Mouse (Mus musculus): ENCODE measurements around the gene 4833423E24Rik. TPM values are rescaled to one million over a fixed set of nuclear protein-coding genes. Genes with fewer than 3 reads are reported as not detected.

Gene 4833423E24Rik
- polyA plus RNA-seq (2021; fragmentation: Nextera tagmentation): 0.15 and 0.25 TPM in 2 replicates
- long read RNA-seq, experiment 1, partial matches to known transcripts: 0 of 1 reads
- long read RNA-seq, experiment 1, other reads (novel, unspliced or antisense): 0 of 1 reads
- long read RNA-seq, experiment 2: 0 reads

GRCm38 (mm10) chr2:85518879-85519278 lies at the start of gene 4833423E24Rik:
Gene 4833423E24Rik, minus strand, starts transcription at chr2:85519024.

DNA sequence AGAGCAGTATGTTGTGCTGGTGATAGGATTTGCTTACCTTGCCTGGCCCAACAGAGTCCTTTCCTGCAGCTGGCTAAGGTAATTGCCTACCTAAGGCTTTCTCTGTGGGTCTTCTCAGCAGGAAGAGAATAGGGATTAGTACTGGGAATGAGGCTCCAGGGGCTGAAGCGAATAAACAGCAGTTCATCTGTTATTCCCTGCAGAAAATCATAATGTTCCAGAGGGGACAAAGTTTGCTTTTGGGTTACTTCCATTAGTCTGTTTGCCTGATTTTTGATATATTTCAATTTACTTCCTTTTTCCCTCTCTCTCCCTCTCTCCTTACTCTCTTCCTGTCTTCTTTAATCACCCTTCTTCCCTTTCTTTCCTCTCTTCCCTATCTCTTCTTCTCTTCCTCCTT lies 75.3 kb downstream of the 4833423E24Rik start, which contains the start of gene Olfr995:
TSS of gene Olfr995 (minus strand) at position 101 of the 400 bp plus-strand sequence.

GRCm38 (mm10) chr2:85436351-85436750 lies 82.5 kb downstream of the 4833423E24Rik start, which contains the start of gene Olfr994:
Gene Olfr994, minus strand, starts transcription at chr2:85436451.

Other genes starting within 250 kb of the 4833423E24Rik start
- gene Olfr987, start 179.7 kb downstream of the 4833423E24Rik start, polyA plus RNA-seq (2021; fragmentation: Nextera tagmentation): not detected in 2 replicates
- gene Olfr988, start 155.8 kb downstream of the 4833423E24Rik start, polyA plus RNA-seq (2021; fragmentation: Nextera tagmentation): not detected in 2 replicates
- gene Olfr992, start 109.6 kb downstream of the 4833423E24Rik start, polyA plus RNA-seq (2021; fragmentation: Nextera tagmentation): not detected in 2 replicates
- gene Olfr993, start 104.1 kb downstream of the 4833423E24Rik start, polyA plus RNA-seq (2021; fragmentation: Nextera tagmentation): not detected in 2 replicates
- gene Olfr994, start 82.6 kb downstream of the 4833423E24Rik start, polyA plus RNA-seq (2021; fragmentation: Nextera tagmentation): not detected in 2 replicates
- not detected in 2 replicates for gene Olfr995, start 75.4 kb downstream of the 4833423E24Rik start, polyA plus RNA-seq (2021; fragmentation: Nextera tagmentation)
- gene Olfr996, start 60.2 kb upstream of the 4833423E24Rik start, polyA plus RNA-seq (2021; fragmentation: Nextera tagmentation): not detected in 2 replicates
- gene Olfr998, start 69.9 kb upstream of the 4833423E24Rik start, polyA plus RNA-seq (2021; fragmentation: Nextera tagmentation): not detected in 2 replicates
- gene Olfr1000, start 92.9 kb upstream of the 4833423E24Rik start, polyA plus RNA-seq (2021; fragmentation: Nextera tagmentation): not detected in 2 replicates
- gene Olfr1002, start 131.7 kb upstream of the 4833423E24Rik start, polyA plus RNA-seq (2021; fragmentation: Nextera tagmentation): not detected in 2 replicates
- gene Olfr154, start 145.4 kb upstream of the 4833423E24Rik start, polyA plus RNA-seq (2021; fragmentation: Nextera tagmentation): not detected in 2 replicates
- not detected in 2 replicates for gene Olfr1006, start 159.7 kb upstream of the 4833423E24Rik start, polyA plus RNA-seq (2021; fragmentation: Nextera tagmentation)
- not detected in 2 replicates for gene Olfr1008, start 170.4 kb upstream of the 4833423E24Rik start, polyA plus RNA-seq (2021; fragmentation: Nextera tagmentation)
- not detected in 2 replicates for gene Olfr1009, start 196.4 kb upstream of the 4833423E24Rik start, polyA plus RNA-seq (2021; fragmentation: Nextera tagmentation)
- gene Olfr1012, start 243.7 kb upstream of the 4833423E24Rik start, polyA plus RNA-seq (2021; fragmentation: Nextera tagmentation): not detected in 2 replicates
- not detected in 2 replicates for gene Olfr1013, start 248.1 kb upstream of the 4833423E24Rik start, polyA plus RNA-seq (2021; fragmentation: Nextera tagmentation)

Data from layer of hippocampus, adult 6 months (tissue).